Mouse (Mus musculus): ENCODE data around the gene Gm13272. TPM values are rescaled to one million over a fixed set of nuclear protein-coding genes. Genes with fewer than 3 reads are reported as not detected.
A peak's percentile ranks its signal among the peaks of the same experiment; 100 is the strongest.
"Not testable (repeated sequence)": the region's sequence is repeated elsewhere in the genome, so short reads cannot be mapped to it uniquely, and the experiment has no call there.

Gene Gm13272
- polyA plus RNA-seq, 1 experiment, result not detected

- H3K27ac ChIP-seq (ENCODE audit: insufficient read depth, low read length); H3K4me1 ChIP-seq (ENCODE audit: control insufficient read depth, insufficient read depth, low read length); H3K36me3 ChIP-seq (ENCODE audit: control insufficient read depth, insufficient read depth, low read length, poor library complexity, severe bottlenecking); H3K9ac ChIP-seq (ENCODE audit: low read depth, poor library complexity, severe bottlenecking); H3K9me3 ChIP-seq (replicated peaks; ENCODE audit: control insufficient read depth, insufficient read depth, low read length, poor library complexity, severe bottlenecking); H3K27me3 ChIP-seq (ENCODE audit: control insufficient read depth, insufficient read depth, low read length, poor library complexity, severe bottlenecking): not testable (repeated sequence)
- peak; percentile 12 for TF ChIP-seq CTCF (IDR thresholded peaks at IDR 0.05; ENCODE audit: low read depth, low read length)
- peak overlapping the region; percentile 28 for H3K4me3 ChIP-seq (ENCODE audit: low read depth, low read length)
Measured at GRCm38 (mm10) chr4:88760431-88760830, 19.2 kb upstream of the Gm13272 start.

GRCm38 (mm10) chr4:88761776-88762175 is 17.9 kb upstream of the Gm13272 start:
- not testable (repeated sequence) for H3K27me3 ChIP-seq (ENCODE audit: control insufficient read depth, insufficient read depth, low read length, poor library complexity, severe bottlenecking); H3K27ac ChIP-seq (ENCODE audit: insufficient read depth, low read length); H3K4me3 ChIP-seq (ENCODE audit: low read depth, low read length); H3K4me1 ChIP-seq (ENCODE audit: control insufficient read depth, insufficient read depth, low read length); H3K9me3 ChIP-seq (replicated peaks; ENCODE audit: control insufficient read depth, insufficient read depth, low read length, poor library complexity, severe bottlenecking); H3K9ac ChIP-seq (ENCODE audit: low read depth, poor library complexity, severe bottlenecking); H3K36me3 ChIP-seq (ENCODE audit: control insufficient read depth, insufficient read depth, low read length, poor library complexity, severe bottlenecking)

GRCm38 (mm10) chr4:88762341-88762740 is 17.3 kb upstream of the Gm13272 start:
- H3K27ac ChIP-seq (ENCODE audit: insufficient read depth, low read length); H3K9ac ChIP-seq (ENCODE audit: low read depth, poor library complexity, severe bottlenecking); H3K27me3 ChIP-seq (ENCODE audit: control insufficient read depth, insufficient read depth, low read length, poor library complexity, severe bottlenecking); H3K36me3 ChIP-seq (ENCODE audit: control insufficient read depth, insufficient read depth, low read length, poor library complexity, severe bottlenecking); H3K4me1 ChIP-seq (ENCODE audit: control insufficient read depth, insufficient read depth, low read length); H3K4me3 ChIP-seq (ENCODE audit: low read depth, low read length); H3K9me3 ChIP-seq (replicated peaks; ENCODE audit: control insufficient read depth, insufficient read depth, low read length, poor library complexity, severe bottlenecking): not testable (repeated sequence)

GRCm38 (mm10) chr4:88763384-88764018 is 16.1 kb upstream of the Gm13272 start:
- H3K9ac ChIP-seq (ENCODE audit: low read depth, poor library complexity, severe bottlenecking), result peak overlapping the region; percentile 68; the same call in 1 of the 2 replicates
- peak; percentile 2 for TF ChIP-seq CTCF (IDR thresholded peaks at IDR 0.05; ENCODE audit: low read depth, low read length)

GRCm38 (mm10) chr4:88773534-88773933 is 6.1 kb upstream of the Gm13272 start, which contains the start of gene Gm13290:
Gene Gm13290 (plus strand): TSS chr4:88773834.
- not testable (repeated sequence) for H3K9ac ChIP-seq (ENCODE audit: low read depth, poor library complexity, severe bottlenecking); H3K4me3 ChIP-seq (ENCODE audit: low read depth, low read length); H3K4me1 ChIP-seq (ENCODE audit: control insufficient read depth, insufficient read depth, low read length); H3K9me3 ChIP-seq (replicated peaks; ENCODE audit: control insufficient read depth, insufficient read depth, low read length, poor library complexity, severe bottlenecking); H3K27ac ChIP-seq (ENCODE audit: insufficient read depth, low read length); H3K27me3 ChIP-seq (ENCODE audit: control insufficient read depth, insufficient read depth, low read length, poor library complexity, severe bottlenecking); H3K36me3 ChIP-seq (ENCODE audit: control insufficient read depth, insufficient read depth, low read length, poor library complexity, severe bottlenecking)

More at GRCm38 (mm10) chr4:88763384-88764018, 16.1 kb upstream of the Gm13272 start:
- H3K9me3 ChIP-seq (replicated peaks; ENCODE audit: control insufficient read depth, insufficient read depth, low read length, poor library complexity, severe bottlenecking); H3K27ac ChIP-seq (ENCODE audit: insufficient read depth, low read length); H3K4me1 ChIP-seq (ENCODE audit: control insufficient read depth, insufficient read depth, low read length); H3K27me3 ChIP-seq (ENCODE audit: control insufficient read depth, insufficient read depth, low read length, poor library complexity, severe bottlenecking); H3K36me3 ChIP-seq (ENCODE audit: control insufficient read depth, insufficient read depth, low read length, poor library complexity, severe bottlenecking): not testable (repeated sequence)
- H3K4me3 ChIP-seq (ENCODE audit: low read depth, low read length), result peak overlapping the region; percentile 39

- not testable (repeated sequence) for H3K27ac ChIP-seq (ENCODE audit: insufficient read depth, low read length); H3K36me3 ChIP-seq (ENCODE audit: control insufficient read depth, insufficient read depth, low read length, poor library complexity, severe bottlenecking); H3K27me3 ChIP-seq (ENCODE audit: control insufficient read depth, insufficient read depth, low read length, poor library complexity, severe bottlenecking); H3K4me3 ChIP-seq (ENCODE audit: low read depth, low read length); H3K4me1 ChIP-seq (ENCODE audit: control insufficient read depth, insufficient read depth, low read length); H3K9ac ChIP-seq (ENCODE audit: low read depth, poor library complexity, severe bottlenecking); H3K9me3 ChIP-seq (replicated peaks; ENCODE audit: control insufficient read depth, insufficient read depth, low read length, poor library complexity, severe bottlenecking)
Measured at GRCm38 (mm10) chr4:88776622-88777021, 3.0 kb upstream of the Gm13272 start, which contains the start of gene Gm13289. Gene Gm13289 (plus strand): TSS chr4:88776922.

GRCm38 (mm10) chr4:88780320-88780719 is 670 bp downstream of the Gm13272 start:
- not testable (repeated sequence) for H3K4me1 ChIP-seq (ENCODE audit: control insufficient read depth, insufficient read depth, low read length); H3K27me3 ChIP-seq (ENCODE audit: control insufficient read depth, insufficient read depth, low read length, poor library complexity, severe bottlenecking); H3K36me3 ChIP-seq (ENCODE audit: control insufficient read depth, insufficient read depth, low read length, poor library complexity, severe bottlenecking); H3K27ac ChIP-seq (ENCODE audit: insufficient read depth, low read length); H3K4me3 ChIP-seq (ENCODE audit: low read depth, low read length); H3K9me3 ChIP-seq (replicated peaks; ENCODE audit: control insufficient read depth, insufficient read depth, low read length, poor library complexity, severe bottlenecking); H3K9ac ChIP-seq (ENCODE audit: low read depth, poor library complexity, severe bottlenecking)

- not testable (repeated sequence) for H3K4me1 ChIP-seq (ENCODE audit: control insufficient read depth, insufficient read depth, low read length); H3K9ac ChIP-seq (ENCODE audit: low read depth, poor library complexity, severe bottlenecking); H3K9me3 ChIP-seq (replicated peaks; ENCODE audit: control insufficient read depth, insufficient read depth, low read length, poor library complexity, severe bottlenecking); H3K36me3 ChIP-seq (ENCODE audit: control insufficient read depth, insufficient read depth, low read length, poor library complexity, severe bottlenecking); H3K27ac ChIP-seq (ENCODE audit: insufficient read depth, low read length); H3K27me3 ChIP-seq (ENCODE audit: control insufficient read depth, insufficient read depth, low read length, poor library complexity, severe bottlenecking)
- H3K4me3 ChIP-seq (ENCODE audit: low read depth, low read length), result peak within 1 kb of the TSS; percentile 51
Measured at GRCm38 (mm10) chr4:88781831-88782230, 2.2 kb downstream of the Gm13272 start, which contains the start of gene Ifnz. Gene Ifnz (plus strand): TSS chr4:88782131.

GRCm38 (mm10) chr4:88782335-88782734 is 2.7 kb downstream of the Gm13272 start:
- H3K4me1 ChIP-seq (ENCODE audit: control insufficient read depth, insufficient read depth, low read length); H3K36me3 ChIP-seq (ENCODE audit: control insufficient read depth, insufficient read depth, low read length, poor library complexity, severe bottlenecking); H3K27me3 ChIP-seq (ENCODE audit: control insufficient read depth, insufficient read depth, low read length, poor library complexity, severe bottlenecking); H3K9ac ChIP-seq (ENCODE audit: low read depth, poor library complexity, severe bottlenecking); H3K9me3 ChIP-seq (replicated peaks; ENCODE audit: control insufficient read depth, insufficient read depth, low read length, poor library complexity, severe bottlenecking); H3K27ac ChIP-seq (ENCODE audit: insufficient read depth, low read length): not testable (repeated sequence)
- peak overlapping the region; percentile 51 for H3K4me3 ChIP-seq (ENCODE audit: low read depth, low read length)

GRCm38 (mm10) chr4:88785409-88785808 is 5.8 kb downstream of the Gm13272 start, which contains the start of gene Gm13276:
Gene Gm13276 (plus strand): TSS chr4:88785709.
- H3K27me3 ChIP-seq (ENCODE audit: control insufficient read depth, insufficient read depth, low read length, poor library complexity, severe bottlenecking); H3K9me3 ChIP-seq (replicated peaks; ENCODE audit: control insufficient read depth, insufficient read depth, low read length, poor library complexity, severe bottlenecking); H3K27ac ChIP-seq (ENCODE audit: insufficient read depth, low read length); H3K4me1 ChIP-seq (ENCODE audit: control insufficient read depth, insufficient read depth, low read length); H3K4me3 ChIP-seq (ENCODE audit: low read depth, low read length); H3K36me3 ChIP-seq (ENCODE audit: control insufficient read depth, insufficient read depth, low read length, poor library complexity, severe bottlenecking); H3K9ac ChIP-seq (ENCODE audit: low read depth, poor library complexity, severe bottlenecking): not testable (repeated sequence)

Measured in ES-Bruce4 (cell line).